Mouse (Mus musculus) testis, adult 2 months (tissue): ENCODE measurements around the gene Arhgap44.

Experiments used
- CTCF ChIP-seq: fragments of 200-500 bp; IDR thresholded peaks from 2 replicates; pipeline ENCODE4 v1.5.1; 2012; ENCODE audit warnings: low read depth, mild to moderate bottlenecking, inconsistent platforms, low read length, moderate library complexity; ENCODE audit not compliant: control insufficient read depth, insufficient read depth, insufficient replicate concordance
- POLR2A ChIP-seq: fragments of 200-500 bp; IDR thresholded peaks from 2 replicates; pipeline ENCODE4 v1.6.1; 2012; ENCODE audit warnings: low read depth, mild to moderate bottlenecking, inconsistent platforms, low read length, moderate library complexity; ENCODE audit not compliant: control insufficient read depth

- TF ChIP-seq CTCF (no peak), POLR2A (no peak)
These were observed 42.5 kb upstream of the Arhgap44 start for GRCm38 (mm10) chr11:65205306-65205705.
